Mouse (Mus musculus): Measurements from ENCODE around the gene Rhbdd1. TPM values are rescaled to one million over a fixed set of nuclear protein-coding genes. Genes with fewer than 3 reads are reported as not detected.

Rhbdd1 gene
- polyA plus RNA-seq, 1 experiment from 2014 or later: 7.5 TPM

- Histone ChIP-seq H3K9me3 (ENCODE audit: control insufficient read depth, low read length) (no peaks in the 10 kb centered on the region), H3K4me2 (ENCODE audit: low read depth, low read length, severe bottlenecking) (no peak overlapping the region), H3K4me3 (ENCODE audit: low read depth, low read length) (no peak overlapping the region), H3K27ac (ENCODE audit: low read depth, low read length) (no peak overlapping the region), H3K9ac (ENCODE audit: low read length) (no peak overlapping the region), H3K36me3 (ENCODE audit: control insufficient read depth, insufficient read depth, low read length) (no peaks in the 10 kb centered on the region), H3K27me3 (ENCODE audit: control insufficient read depth, insufficient read depth, low read length) (no peaks in the 10 kb centered on the region), H3K4me1 (replicated peaks; ENCODE audit: control insufficient read depth, insufficient read depth, low read length) (0 out of 2 replicates have a peak, but pooled peaks cover 2% of the 10 kb centered on the region)
- 80% methylated on average over 4 of the region's 4 CpGs for WGBS
- no peak for ATAC-seq (replicated peaks; ENCODE audit: low FRiP score)
- no peak for DNase-seq (ENCODE audit: low spot score)
Measured at GRCm38 (mm10) chr1:82361240-82361639, 45.0 kb downstream of the Rhbdd1 start.

GRCm38 (mm10) chr1:82362165-82362564, 45.9 kb downstream of the Rhbdd1 start:
- Histone ChIP-seq H3K4me2 (ENCODE audit: low read depth, low read length, severe bottlenecking) (no peak overlapping the region), H3K9me3 (ENCODE audit: control insufficient read depth, low read length) (no peaks in the 10 kb centered on the region), H3K9ac (ENCODE audit: low read length) (no peak overlapping the region), H3K27me3 (ENCODE audit: control insufficient read depth, insufficient read depth, low read length) (no peaks in the 10 kb centered on the region), H3K4me1 (replicated peaks; ENCODE audit: control insufficient read depth, insufficient read depth, low read length) (0 out of 2 replicates have a peak, but pooled peaks cover 2% of the 10 kb centered on the region), H3K36me3 (ENCODE audit: control insufficient read depth, insufficient read depth, low read length) (no peaks in the 10 kb centered on the region), H3K4me3 (ENCODE audit: low read depth, low read length) (no peak overlapping the region), H3K27ac (ENCODE audit: low read depth, low read length) (no peak overlapping the region)
- 82% methylated on average over 6 of the region's 6 CpGs for WGBS
- DNase-seq (ENCODE audit: low spot score) (no peak), ATAC-seq (replicated peaks; ENCODE audit: low FRiP score) (no peak)

DNA sequence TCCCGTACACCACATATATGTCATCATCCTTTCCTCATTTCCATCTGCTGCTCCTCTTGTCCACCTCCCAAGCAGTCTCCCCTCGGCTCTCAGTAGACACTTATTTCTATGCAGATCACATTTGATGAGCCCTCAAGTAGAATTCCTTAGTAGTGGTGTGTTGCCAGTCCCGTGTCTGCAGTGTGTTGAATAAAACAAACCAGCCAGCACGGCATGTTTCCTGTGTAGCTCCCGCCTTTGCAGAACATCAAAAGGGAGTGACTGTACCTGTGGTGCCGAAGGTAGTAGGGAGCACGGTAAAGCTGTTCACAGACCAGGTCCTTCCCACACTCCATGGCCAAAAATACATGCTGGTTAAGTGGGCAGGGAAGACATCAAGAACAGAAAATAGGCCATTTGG, 47.8 kb downstream of the Rhbdd1 start:
- no peaks in the 10 kb centered on the region for H3K27me3 ChIP-seq (ENCODE audit: control insufficient read depth, insufficient read depth, low read length)
- H3K9ac ChIP-seq (ENCODE audit: low read length): no peak overlapping the region
- no peak overlapping the region for H3K4me2 ChIP-seq (ENCODE audit: low read depth, low read length, severe bottlenecking)
- ATAC-seq (replicated peaks; ENCODE audit: low FRiP score) (no peak), DNase-seq (ENCODE audit: low spot score) (no peak)
- H3K9me3 ChIP-seq (ENCODE audit: control insufficient read depth, low read length): no peaks in the 10 kb centered on the region
- WGBS: 88% methylated on average over 7 of the region's 7 CpGs
- no peaks in the 10 kb centered on the region for H3K4me1 ChIP-seq (replicated peaks; ENCODE audit: control insufficient read depth, insufficient read depth, low read length)
- H3K4me3 ChIP-seq (ENCODE audit: low read depth, low read length): no peak overlapping the region
- no peaks in the 10 kb centered on the region for H3K36me3 ChIP-seq (ENCODE audit: control insufficient read depth, insufficient read depth, low read length)
- H3K27ac ChIP-seq (ENCODE audit: low read depth, low read length): no peak overlapping the region

GRCm38 (mm10) chr1:82364468-82364867, 48.2 kb downstream of the Rhbdd1 start:
- ATAC-seq (replicated peaks; ENCODE audit: low FRiP score) (peak; percentile 49; the same call in 1 of the 2 replicates), DNase-seq (ENCODE audit: low spot score) (no peak)
- Histone ChIP-seq H3K27me3 (ENCODE audit: control insufficient read depth, insufficient read depth, low read length) (no peaks in the 10 kb centered on the region), H3K4me1 (replicated peaks; ENCODE audit: control insufficient read depth, insufficient read depth, low read length) (no peaks in the 10 kb centered on the region), H3K9ac (ENCODE audit: low read length) (no peak overlapping the region), H3K9me3 (ENCODE audit: control insufficient read depth, low read length) (no peaks in the 10 kb centered on the region), H3K36me3 (ENCODE audit: control insufficient read depth, insufficient read depth, low read length) (no peaks in the 10 kb centered on the region), H3K27ac (ENCODE audit: low read depth, low read length) (no peak overlapping the region), H3K4me2 (ENCODE audit: low read depth, low read length, severe bottlenecking) (no peak overlapping the region), H3K4me3 (ENCODE audit: low read depth, low read length) (no peak overlapping the region)
- WGBS: 74% methylated on average over 6 of the region's 6 CpGs

DNA sequence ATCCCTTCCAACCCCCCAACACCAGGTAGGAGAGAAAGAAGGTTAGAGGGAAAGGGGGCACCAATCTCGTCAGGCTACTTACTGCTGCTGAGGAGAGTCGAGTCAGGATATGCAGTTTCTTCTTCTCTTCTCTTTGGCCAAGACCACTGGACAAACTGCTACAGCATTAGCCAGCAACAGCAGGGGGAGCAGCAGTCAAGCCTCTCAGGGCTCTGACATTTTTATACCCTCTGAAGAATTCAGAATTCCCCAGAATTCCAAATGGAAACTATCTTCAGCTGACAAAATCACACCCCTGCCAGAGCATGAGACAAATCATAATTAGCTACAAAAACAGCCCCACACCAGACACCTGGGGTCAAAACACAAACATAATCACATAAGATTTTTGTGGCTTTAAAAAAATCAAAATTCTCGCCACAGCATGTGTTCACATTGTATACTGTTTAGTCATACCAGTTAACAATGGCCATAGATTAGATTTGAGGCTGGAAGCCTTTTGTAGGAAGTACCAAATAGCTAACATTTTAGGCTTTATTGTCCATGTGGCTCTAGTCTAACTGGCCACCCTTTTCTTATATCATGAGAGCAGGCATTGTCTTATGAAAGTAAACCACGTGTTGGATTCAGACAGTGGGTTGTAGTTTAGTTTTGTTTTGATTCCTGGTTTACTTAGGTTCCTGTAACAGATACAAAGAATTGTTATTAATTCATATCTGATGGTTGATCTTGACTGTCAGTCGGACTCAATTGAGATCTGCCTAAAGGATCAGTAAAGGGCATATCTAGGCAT, 55.6 kb downstream of the Rhbdd1 start:
- H3K27me3 ChIP-seq (ENCODE audit: control insufficient read depth, insufficient read depth, low read length): no peaks in the 10 kb centered on the region
- DNase-seq (ENCODE audit: low spot score) (no peak), ATAC-seq (replicated peaks; ENCODE audit: low FRiP score) (no peak)
- no peak overlapping the region for H3K9ac ChIP-seq (ENCODE audit: low read length)
- H3K4me1 ChIP-seq (replicated peaks; ENCODE audit: control insufficient read depth, insufficient read depth, low read length): no peaks in the 10 kb centered on the region; the same call in 1 of the 2 replicates
- no peak overlapping the region for H3K4me2 ChIP-seq (ENCODE audit: low read depth, low read length, severe bottlenecking)
- H3K9me3 ChIP-seq (ENCODE audit: control insufficient read depth, low read length): no peaks in the 10 kb centered on the region
- H3K27ac ChIP-seq (ENCODE audit: low read depth, low read length): no peak overlapping the region
- no peak overlapping the region for H3K4me3 ChIP-seq (ENCODE audit: low read depth, low read length)
- no peaks in the 10 kb centered on the region for H3K36me3 ChIP-seq (ENCODE audit: control insufficient read depth, insufficient read depth, low read length)
- 70% methylated on average over 5 of the region's 5 CpGs for WGBS

DNA sequence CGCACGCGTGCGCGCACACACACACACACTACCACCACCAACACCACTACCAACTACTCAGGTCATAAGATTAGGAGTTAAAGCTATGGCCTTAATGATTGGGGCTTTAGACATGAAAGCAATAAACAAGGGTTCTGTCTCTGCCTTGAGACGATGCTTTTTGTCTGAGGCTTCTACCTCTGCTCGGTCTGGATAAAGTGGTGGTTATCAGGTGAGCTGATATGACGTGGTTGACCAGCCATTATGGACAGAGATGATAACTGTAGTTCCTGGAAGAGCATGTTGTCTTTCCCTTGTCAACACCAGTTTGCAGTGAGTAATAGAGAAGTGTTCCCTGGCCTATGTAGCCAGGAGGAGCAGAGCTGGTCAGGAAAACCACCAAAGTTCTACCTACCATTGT, 57.7 kb downstream of the Rhbdd1 start:
- WGBS: 94% methylated on average over 8 of the region's 8 CpGs
- no peak overlapping the region for H3K27ac ChIP-seq (ENCODE audit: low read depth, low read length)
- no peak for DNase-seq (ENCODE audit: low spot score)

GRCm38 (mm10) chr1:82374831-82375358, 58.6 kb downstream of the Rhbdd1 start:
- H3K4me2 ChIP-seq (ENCODE audit: low read depth, low read length, severe bottlenecking): no peak overlapping the region
- 67% methylated on average over 4 of the region's 4 CpGs for WGBS
- DNase-seq (ENCODE audit: low spot score) (no peak), ATAC-seq (replicated peaks; ENCODE audit: low FRiP score) (no peak)
- no peaks in the 10 kb centered on the region for H3K27me3 ChIP-seq (ENCODE audit: control insufficient read depth, insufficient read depth, low read length)
- no peaks in the 10 kb centered on the region for H3K9me3 ChIP-seq (ENCODE audit: control insufficient read depth, low read length)
- no peaks in the 10 kb centered on the region for H3K36me3 ChIP-seq (ENCODE audit: control insufficient read depth, insufficient read depth, low read length)
- H3K4me3 ChIP-seq (ENCODE audit: low read depth, low read length): no peak overlapping the region
- no peaks in the 10 kb centered on the region; the same call in 1 of the 2 replicates for H3K4me1 ChIP-seq (replicated peaks; ENCODE audit: control insufficient read depth, insufficient read depth, low read length)
- H3K9ac ChIP-seq (ENCODE audit: low read length): no peak overlapping the region
- H3K27ac ChIP-seq (ENCODE audit: low read depth, low read length): no peak overlapping the region

More for the DNA sequence above, 57.7 kb downstream of the Rhbdd1 start:
- no peak overlapping the region for H3K4me3 ChIP-seq (ENCODE audit: low read depth, low read length)
- no peak overlapping the region for H3K9ac ChIP-seq (ENCODE audit: low read length)
- no peaks in the 10 kb centered on the region for H3K27me3 ChIP-seq (ENCODE audit: control insufficient read depth, insufficient read depth, low read length)
- no peaks in the 10 kb centered on the region for H3K9me3 ChIP-seq (ENCODE audit: control insufficient read depth, low read length)
- 0 out of 2 replicates have a peak, but pooled peaks have one; percentile 12 for ATAC-seq (replicated peaks; ENCODE audit: low FRiP score)
- H3K4me1 ChIP-seq (replicated peaks; ENCODE audit: control insufficient read depth, insufficient read depth, low read length): no peaks in the 10 kb centered on the region; the same call in 1 of the 2 replicates
- no peaks in the 10 kb centered on the region for H3K36me3 ChIP-seq (ENCODE audit: control insufficient read depth, insufficient read depth, low read length)
- H3K4me2 ChIP-seq (ENCODE audit: low read depth, low read length, severe bottlenecking): no peak overlapping the region

DNA sequence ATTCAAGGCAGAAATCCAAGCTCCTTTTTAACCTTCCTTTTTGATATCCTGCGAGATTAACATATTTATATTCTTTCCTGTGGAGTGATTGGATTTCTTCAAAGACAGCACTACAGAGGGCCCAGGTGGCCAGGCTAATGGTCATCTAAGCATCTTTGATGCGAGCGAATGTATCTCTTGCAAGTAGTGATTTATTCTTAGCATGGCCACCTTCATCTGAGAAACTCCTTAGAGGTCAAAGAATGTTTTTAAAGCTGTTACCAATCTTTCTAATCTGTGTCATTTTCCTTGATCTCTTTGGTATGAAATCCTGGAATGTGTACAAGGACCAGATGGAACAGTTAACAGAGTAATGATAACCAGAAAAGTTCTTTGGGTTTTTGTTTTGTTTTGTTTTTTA, 59.2 kb downstream of the Rhbdd1 start:
- no peak overlapping the region for H3K4me3 ChIP-seq (ENCODE audit: low read depth, low read length)
- 69% methylated on average over 3 of the region's 3 CpGs for WGBS
- H3K4me1 ChIP-seq (replicated peaks; ENCODE audit: control insufficient read depth, insufficient read depth, low read length): no peaks in the 10 kb centered on the region; the same call in 1 of the 2 replicates
- no peak overlapping the region for H3K9ac ChIP-seq (ENCODE audit: low read length)
- no peaks in the 10 kb centered on the region for H3K9me3 ChIP-seq (ENCODE audit: control insufficient read depth, low read length)
- H3K27ac ChIP-seq (ENCODE audit: low read depth, low read length): no peak overlapping the region
- no peak overlapping the region for H3K4me2 ChIP-seq (ENCODE audit: low read depth, low read length, severe bottlenecking)
- ATAC-seq (replicated peaks; ENCODE audit: low FRiP score) (no peak), DNase-seq (ENCODE audit: low spot score) (no peak)
- H3K27me3 ChIP-seq (ENCODE audit: control insufficient read depth, insufficient read depth, low read length): no peaks in the 10 kb centered on the region
- no peaks in the 10 kb centered on the region for H3K36me3 ChIP-seq (ENCODE audit: control insufficient read depth, insufficient read depth, low read length)

All from forebrain, embryonic 11.5 days (tissue).